16 mouse cellular contexts compared by ENCODE assay signal in the genomic region with DNA sequence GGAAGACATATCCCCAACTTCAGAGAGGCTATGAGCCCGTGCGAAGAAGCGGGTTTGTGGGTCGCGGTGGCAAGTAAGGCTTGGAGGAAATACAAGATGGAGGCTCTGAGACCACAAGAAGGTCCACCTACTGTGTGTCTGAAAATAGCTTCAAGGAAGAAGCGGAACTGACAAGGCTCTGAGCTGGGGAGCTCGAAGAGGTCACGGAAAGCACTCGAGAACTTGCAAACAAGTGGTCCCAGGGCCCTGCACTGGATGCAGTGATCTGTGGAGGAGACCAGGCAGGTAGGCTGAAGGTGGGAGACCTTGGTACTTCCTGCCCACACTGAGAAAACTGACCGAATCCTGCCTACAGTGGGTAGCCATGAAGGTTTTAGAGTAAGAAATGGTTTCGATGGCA.
"Had no signal": no experiment of that assay in that cellular context is flagged by ENCODE, and none has a peak within 500 bp of the region (broad histone marks: within the 10 kb centered on the region; RNA-seq: fewer than 3 reads in every experiment).

No protein-coding gene starts in this region.

- H3K4me1 ChIP-seq: stomach, embryonic 15.5 days had no signal

- H3K9ac ChIP-seq: neural tube, embryonic 13.5 days; neural tube, embryonic 15.5 days; stomach, embryonic 15.5 days had no signal

- H3K27me3 ChIP-seq: neural tube, embryonic 15.5 days; stomach, embryonic 15.5 days had no signal

- H3K4me2 ChIP-seq: neural tube, embryonic 13.5 days; neural tube, embryonic 15.5 days; stomach, embryonic 15.5 days had no signal

- H3K4me3 ChIP-seq: neural tube, embryonic 13.5 days; neural tube, embryonic 15.5 days; stomach, embryonic 15.5 days had no signal

- DNase-seq: retina, postnatal 1 day; right cerebral cortex, adult 18-20 months; right cerebral cortex, postnatal 14 days; right cerebral cortex, postnatal 25 days; right cerebral cortex, postnatal 4 days; spleen, adult 18-20 months; thymus, adult 18-20 months; thymus, adult 2 months; thymus, postnatal 14 days; thymus, postnatal 25 days; thymus, postnatal 36 days; thymus, postnatal 4 days had no signal

- H3K36me3 ChIP-seq: neural tube, embryonic 13.5 days; neural tube, embryonic 15.5 days; stomach, embryonic 15.5 days had no signal

- H3K27ac ChIP-seq: neural tube, embryonic 13.5 days; stomach, embryonic 15.5 days; stomach, postnatal 0 days had no signal

- H3K9me3 ChIP-seq: neural tube, embryonic 13.5 days; neural tube, embryonic 15.5 days; stomach, embryonic 15.5 days had no signal
